Mouse (Mus musculus) Muller cell, postnatal 12 days (primary cell): ENCODE data around the gene Ppfibp2.

Source experiments
- DNase-seq: peaks from one replicate; pipeline ENCODE4 v3.0.0-alpha.2; 2015; ENCODE audit errors: inconsistent ontology term

The Ppfibp2 gene

GRCm38 (mm10) chr7:107664063-107665056, 69.4 kb downstream of the Ppfibp2 start:
- peak; percentile 57 for DNase-seq

- DNase-seq: no peak
Observed at GRCm38 (mm10) chr7:107665221-107665585, 70.2 kb downstream of the Ppfibp2 start.

DNA sequence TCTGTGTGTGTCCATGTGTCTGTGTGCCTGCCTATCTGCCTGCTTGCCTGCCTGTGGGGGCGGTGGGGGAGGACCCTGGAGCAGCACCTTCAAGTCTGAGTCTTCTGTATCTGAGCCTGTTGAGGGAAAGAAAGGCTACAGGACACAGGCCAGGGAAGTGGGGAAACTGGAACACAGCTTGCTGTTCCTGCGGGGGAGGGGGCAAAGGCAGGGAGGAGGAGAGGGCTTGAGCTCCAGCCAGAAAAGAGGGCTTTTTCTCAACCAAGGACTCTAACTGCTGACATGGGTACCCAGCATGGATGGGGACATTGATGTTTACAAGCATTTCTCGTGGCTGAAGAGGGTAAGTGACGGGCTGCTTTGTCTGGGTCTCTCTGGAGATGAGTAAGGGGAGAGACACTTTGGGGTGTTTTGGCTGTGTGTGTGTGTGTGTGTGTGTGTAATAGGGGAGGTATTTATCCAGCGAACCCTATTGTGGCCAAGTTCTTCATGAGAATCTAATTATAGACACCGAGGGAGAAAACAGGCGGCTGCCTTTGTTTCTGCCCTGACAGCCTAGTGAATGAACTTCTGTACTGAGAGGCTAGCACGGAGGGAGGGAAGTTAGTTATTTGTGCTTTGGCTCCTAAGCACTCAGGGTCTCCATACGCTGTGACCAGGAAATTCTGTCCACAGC, 70.7 kb downstream of the Ppfibp2 start:
- peak; percentile 72 for DNase-seq

DNA sequence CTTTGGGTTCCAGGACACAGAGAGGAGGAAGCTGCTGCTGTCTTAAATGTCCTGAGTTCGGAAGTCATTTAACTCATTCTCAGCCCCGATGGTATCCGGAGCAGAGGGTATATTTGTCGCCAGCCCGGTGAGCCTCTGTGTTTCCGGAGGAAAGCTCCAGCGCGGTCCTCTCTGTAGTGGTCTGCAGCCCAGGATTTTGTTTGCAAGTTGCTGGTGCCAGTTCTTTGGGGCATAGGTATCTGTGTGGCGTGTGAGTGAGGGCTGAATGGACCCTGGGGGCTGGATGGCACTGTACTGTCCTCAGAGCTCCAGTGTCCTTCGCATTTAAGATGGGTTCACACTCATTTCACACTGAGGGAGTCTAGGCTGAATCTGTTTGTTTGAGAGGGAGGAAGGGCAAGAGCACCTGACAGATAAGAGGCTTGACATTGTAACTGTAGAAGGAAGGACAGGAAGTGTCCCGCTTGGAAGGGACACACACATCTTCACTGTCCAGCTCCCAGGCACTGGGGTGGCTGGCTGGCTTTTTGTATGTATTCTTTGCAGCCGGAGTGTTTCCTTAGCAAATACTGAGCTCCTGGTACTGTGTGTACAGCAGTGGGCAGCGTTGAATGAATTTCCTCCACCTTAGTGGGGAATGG, 71.4 kb downstream of the Ppfibp2 start:
- no peak for DNase-seq

- DNase-seq: no peak
Observed at GRCm38 (mm10) chr7:107668514-107668913, 73.5 kb downstream of the Ppfibp2 start.

- DNase-seq: no peak
Observed at GRCm38 (mm10) chr7:107675224-107675623, 80.2 kb downstream of the Ppfibp2 start.

GRCm38 (mm10) chr7:107680151-107680852, 85.3 kb downstream of the Ppfibp2 start:
- DNase-seq: no peak

GRCm38 (mm10) chr7:107681306-107681705, 86.3 kb downstream of the Ppfibp2 start:
- DNase-seq: no peak

GRCm38 (mm10) chr7:107683162-107683561, 88.2 kb downstream of the Ppfibp2 start:
- no peak for DNase-seq

DNA sequence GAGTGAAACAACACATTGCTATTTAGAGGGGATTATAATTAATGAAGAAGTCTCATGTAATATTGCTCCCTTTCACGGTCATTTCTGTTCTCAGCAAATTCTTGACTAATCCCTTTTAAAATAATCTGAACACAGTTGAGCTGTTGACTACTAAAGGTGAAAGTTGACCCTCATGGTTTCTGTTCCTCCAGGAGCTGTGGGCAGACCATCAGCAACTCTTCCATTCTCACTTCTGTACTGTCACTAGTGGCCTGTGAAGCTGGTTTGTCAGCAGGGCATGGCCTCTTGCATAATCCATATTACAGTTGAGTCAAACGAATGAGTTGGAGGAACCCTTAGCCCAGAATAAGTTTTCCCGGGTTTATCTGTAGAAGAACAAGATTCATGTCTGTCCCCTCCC, 88.6 kb downstream of the Ppfibp2 start:
- no peak for DNase-seq

DNA sequence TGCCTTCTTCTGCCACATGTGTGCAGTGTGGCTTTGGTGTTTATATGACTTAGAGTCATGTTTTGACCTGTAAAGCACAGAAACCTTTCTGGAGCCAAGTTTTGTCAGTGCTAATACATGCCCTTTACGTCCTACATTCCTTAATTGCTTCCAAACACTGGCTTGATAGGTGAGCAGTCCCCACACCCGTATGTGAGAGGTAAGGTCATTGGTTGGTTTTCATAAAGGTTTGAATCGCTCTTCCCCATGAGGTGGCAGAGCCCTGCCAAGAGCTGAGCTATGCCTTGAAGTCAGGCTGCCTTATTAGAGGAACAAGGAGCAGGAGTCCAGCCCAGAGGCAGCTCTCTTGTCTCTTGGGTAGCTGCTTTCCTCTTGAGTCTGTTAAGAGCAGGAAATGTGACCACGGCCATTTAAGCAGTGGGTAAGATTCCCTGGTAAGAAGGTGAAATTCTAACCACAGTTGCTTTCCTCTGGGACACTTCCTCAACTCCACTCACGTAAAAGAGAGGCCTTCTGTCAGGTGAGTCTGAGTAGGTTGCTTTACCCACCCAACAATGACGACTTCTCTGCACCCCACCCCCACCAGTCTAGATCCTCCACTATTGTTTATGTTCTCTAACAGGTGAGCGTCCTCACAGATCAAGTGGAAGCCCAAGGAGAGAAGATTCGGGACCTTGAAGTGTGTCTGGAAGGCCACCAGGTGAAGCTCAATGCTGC, 90.4 kb downstream of the Ppfibp2 start:
- DNase-seq: no peak

- no peak for DNase-seq
Observed at GRCm38 (mm10) chr7:107685955-107686285, 90.9 kb downstream of the Ppfibp2 start.

DNA sequence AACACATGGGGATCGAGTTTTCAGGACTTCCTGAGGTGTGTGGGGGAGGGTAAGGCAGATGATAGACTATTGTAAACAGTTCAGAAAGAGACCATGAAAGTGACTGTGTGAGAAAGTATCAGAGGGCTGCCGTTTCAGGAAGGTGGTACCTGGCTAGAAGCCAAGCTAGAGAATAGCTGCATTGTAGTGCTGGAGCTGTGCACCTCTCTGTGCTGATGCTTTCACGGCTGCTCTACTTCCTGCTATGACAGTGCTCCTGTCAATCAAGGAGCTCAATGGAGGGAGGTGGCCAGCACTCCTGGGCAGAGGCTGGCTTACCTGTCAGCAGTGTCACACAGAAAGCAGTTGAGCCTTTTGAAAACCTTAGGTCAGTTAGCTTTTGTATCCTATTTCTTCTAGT, 92.4 kb downstream of the Ppfibp2 start:
- no peak for DNase-seq

- DNase-seq: no peak
Observed at GRCm38 (mm10) chr7:107688040-107688439, 93.0 kb downstream of the Ppfibp2 start.

DNA sequence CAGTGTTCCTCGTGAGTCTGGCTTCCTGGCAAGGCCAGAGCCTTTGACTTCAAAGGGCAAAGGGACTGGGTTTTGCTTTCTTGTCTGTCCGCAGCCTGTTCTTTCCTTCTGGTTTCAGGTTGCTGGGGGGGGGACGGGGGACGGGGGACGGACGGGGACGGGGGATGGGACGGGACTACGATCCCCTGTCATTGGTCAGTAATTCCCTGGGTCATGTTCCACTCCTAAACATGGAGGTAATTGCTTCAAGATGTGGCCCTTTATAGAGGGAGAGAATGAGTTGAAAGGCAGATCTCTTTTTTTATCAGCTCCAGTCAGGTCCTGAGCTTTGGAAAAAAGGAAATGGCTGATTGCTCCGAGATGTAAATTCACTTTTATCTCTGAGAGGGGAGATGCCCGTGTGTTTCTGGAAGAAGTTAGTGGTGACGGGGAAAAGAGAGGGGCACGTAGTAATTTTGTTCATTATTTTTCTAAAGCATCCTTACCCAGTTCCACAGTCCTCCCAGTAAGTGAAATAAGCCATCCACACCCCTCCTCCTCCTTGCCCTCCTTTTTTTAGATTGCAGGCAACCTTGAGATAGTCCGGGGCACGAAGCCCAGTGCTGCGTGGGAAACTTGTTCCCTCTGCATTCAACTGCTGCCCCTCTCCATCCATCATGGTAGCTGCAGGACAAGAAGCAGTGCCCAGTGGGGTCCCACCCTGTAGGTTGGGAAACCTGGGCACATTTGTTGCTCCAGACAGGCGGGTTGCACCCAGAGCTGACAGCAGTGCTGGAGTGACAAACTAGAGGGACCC, 95.6 kb downstream of the Ppfibp2 start:
- DNase-seq: no peak

- DNase-seq: no peak
Observed at GRCm38 (mm10) chr7:107691493-107691892, 96.5 kb downstream of the Ppfibp2 start.

- peak; percentile 69 for DNase-seq
Observed at GRCm38 (mm10) chr7:107694254-107694947, 99.4 kb downstream of the Ppfibp2 start.

- no peak for DNase-seq
Observed at GRCm38 (mm10) chr7:107697066-107697465, 102.1 kb downstream of the Ppfibp2 start.

DNA sequence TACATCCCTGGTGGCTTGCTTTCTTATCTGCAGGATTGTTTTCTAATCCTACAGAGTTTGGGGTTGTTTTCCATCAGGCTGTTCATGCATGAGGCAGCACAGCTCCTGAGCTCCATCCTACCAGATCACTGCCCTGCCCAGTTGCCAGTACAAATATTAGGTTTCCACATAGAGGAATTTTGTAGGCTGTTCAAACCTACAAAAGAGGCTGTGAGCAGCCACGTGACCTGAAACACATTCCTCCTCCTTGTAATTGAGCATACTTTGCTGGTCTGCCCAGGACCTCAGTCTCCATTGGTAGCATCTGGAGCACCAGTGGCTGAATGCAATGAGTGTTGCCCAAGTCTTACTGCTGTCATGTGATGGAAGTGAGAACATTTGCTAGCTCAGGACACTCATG, 104.9 kb downstream of the Ppfibp2 start:
- no peak for DNase-seq

- no peak for DNase-seq
Observed at GRCm38 (mm10) chr7:107700646-107701045, 105.6 kb downstream of the Ppfibp2 start.
